Mouse (Mus musculus): ENCODE data around the gene Nt5c3. TPM values are rescaled to one million over a fixed set of nuclear protein-coding genes. Genes with fewer than 3 reads are reported as not detected.

Nt5c3 gene
- polyA plus RNA-seq, 1 experiment from 2014 or later, result 67.9 TPM

Other genes starting within 250 kb of the Nt5c3 start
- 97.0 and 98.5 TPM in 2 replicates for gene Lsm5, start 219.2 kb downstream of the Nt5c3 start, polyA plus RNA-seq (2015; fragmentation: Nextera tagmentation; extraction: Ambion mirVana)
- 11.6 and 12.1 TPM in 2 replicates for gene Avl9, start 209.0 kb downstream of the Nt5c3 start, polyA plus RNA-seq (2015; fragmentation: Nextera tagmentation; extraction: Ambion mirVana)
- gene Kbtbd2, start 126.1 kb downstream of the Nt5c3 start, polyA plus RNA-seq (2015; fragmentation: Nextera tagmentation; extraction: Ambion mirVana), result 24.8 and 31.4 TPM in 2 replicates
- gene Fkbp9, start 91.9 kb downstream of the Nt5c3 start, polyA plus RNA-seq (2015; fragmentation: Nextera tagmentation; extraction: Ambion mirVana), result 132 and 145 TPM in 2 replicates
- gene Vmn1r4, start 83 bp upstream of the Nt5c3 start, polyA plus RNA-seq (2015; fragmentation: Nextera tagmentation; extraction: Ambion mirVana), result 0.36 and 0.39 TPM in 2 replicates
- gene Vmn1r5, start 46.3 kb upstream of the Nt5c3 start, polyA plus RNA-seq (2015; fragmentation: Nextera tagmentation; extraction: Ambion mirVana), result not detected in 2 replicates
- gene Vmn1r6, start 73.3 kb upstream of the Nt5c3 start, polyA plus RNA-seq (2015; fragmentation: Nextera tagmentation; extraction: Ambion mirVana), result not detected in 2 replicates
- not detected in 2 replicates for gene Vmn1r7, start 101.4 kb upstream of the Nt5c3 start, polyA plus RNA-seq (2015; fragmentation: Nextera tagmentation; extraction: Ambion mirVana)
- gene Vmn1r8, start 108.4 kb upstream of the Nt5c3 start, polyA plus RNA-seq (2015; fragmentation: Nextera tagmentation; extraction: Ambion mirVana), result not detected in 2 replicates
- not detected in 2 replicates for gene Vmn1r9, start 142.9 kb upstream of the Nt5c3 start, polyA plus RNA-seq (2015; fragmentation: Nextera tagmentation; extraction: Ambion mirVana)
- not detected in 2 replicates for gene Vmn1r10, start 185.5 kb upstream of the Nt5c3 start, polyA plus RNA-seq (2015; fragmentation: Nextera tagmentation; extraction: Ambion mirVana)
- gene Vmn1r11, start 209.5 kb upstream of the Nt5c3 start, polyA plus RNA-seq (2015; fragmentation: Nextera tagmentation; extraction: Ambion mirVana), result not detected in 2 replicates
- not detected in 2 replicates for gene Vmn1r12, start 233.0 kb upstream of the Nt5c3 start, polyA plus RNA-seq (2015; fragmentation: Nextera tagmentation; extraction: Ambion mirVana)

All from kidney, embryonic 16.5 days (tissue).